Mouse (Mus musculus): ENCODE data around the gene Tiprl.

- TF ChIP-seq CTCF (conservative IDR thresholded peaks at IDR 0.05; ENCODE audit: low read length) (no peak), POU5F1 (IDR thresholded peaks at IDR 0.05; ENCODE audit: borderline replicate concordance, low read length) (no peak), NANOG (IDR thresholded peaks at IDR 0.05; ENCODE audit: borderline replicate concordance, low read length) (no peak)
These were observed 58.7 kb downstream of the Tiprl start for GRCm38 (mm10) chr1:165178075-165178474.
